Mouse (Mus musculus): ENCODE results near the gene Hk1.

Hk1 gene

GRCm38 (mm10) chr10:62320402-62320978 lies 59.2 kb downstream of the Hk1 start:
- DNase-seq (ENCODE audit: low spot score in 2 of 2): no peak

GRCm38 (mm10) chr10:62319154-62319553 lies 60.6 kb downstream of the Hk1 start:
- no peak for DNase-seq (ENCODE audit: low spot score in 2 of 2)

GRCm38 (mm10) chr10:62316467-62316866 lies 63.2 kb downstream of the Hk1 start:
- DNase-seq (ENCODE audit: low spot score in 2 of 2): no peak

DNA sequence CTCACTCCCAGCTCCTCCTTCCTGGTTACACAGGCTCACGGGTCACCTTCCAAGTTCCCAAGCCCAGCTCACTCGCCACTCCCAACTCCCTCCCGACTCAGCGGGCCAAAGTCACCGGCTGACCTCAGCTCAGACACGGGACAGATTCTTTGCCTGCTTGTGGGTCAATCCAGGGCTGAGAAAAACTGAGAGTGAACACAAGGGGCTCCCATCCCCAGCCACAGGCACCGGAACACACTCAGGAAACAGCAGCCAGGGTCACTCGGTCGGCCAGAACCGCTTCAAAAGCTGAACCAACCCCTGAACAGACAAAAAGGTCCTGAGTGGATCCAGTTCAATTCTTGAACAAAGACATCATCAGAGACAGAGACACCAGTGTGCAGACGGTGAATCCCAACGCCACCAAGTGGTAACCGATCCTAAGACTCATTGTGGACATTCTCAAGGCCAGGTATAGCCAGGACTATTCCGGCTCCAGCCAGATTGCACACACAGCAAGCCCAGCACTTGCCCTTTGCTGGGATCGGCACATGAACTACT lies 65.8 kb downstream of the Hk1 start:
- DNase-seq (ENCODE audit: low spot score in 2 of 2): no peak

DNA sequence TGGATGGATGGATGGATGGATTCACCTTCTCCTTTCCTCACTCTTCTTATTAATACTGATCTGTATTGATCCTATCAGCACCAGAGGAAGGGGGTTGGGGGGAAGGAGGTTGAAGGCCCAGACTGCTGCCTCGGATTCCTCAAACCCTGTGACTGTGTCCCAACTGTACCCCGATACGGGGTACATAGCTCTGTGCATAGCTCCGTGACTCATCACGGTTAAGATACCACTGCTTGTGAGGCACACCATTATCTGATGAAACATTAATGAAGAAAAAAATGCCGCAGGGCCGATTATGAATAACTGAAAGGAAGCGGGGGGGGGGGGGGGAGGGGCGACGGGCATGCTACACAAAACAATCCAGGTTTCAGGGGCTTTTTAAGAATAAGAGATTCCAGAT lies 66.6 kb downstream of the Hk1 start:
- no peak for DNase-seq (ENCODE audit: low spot score in 2 of 2)

DNA sequence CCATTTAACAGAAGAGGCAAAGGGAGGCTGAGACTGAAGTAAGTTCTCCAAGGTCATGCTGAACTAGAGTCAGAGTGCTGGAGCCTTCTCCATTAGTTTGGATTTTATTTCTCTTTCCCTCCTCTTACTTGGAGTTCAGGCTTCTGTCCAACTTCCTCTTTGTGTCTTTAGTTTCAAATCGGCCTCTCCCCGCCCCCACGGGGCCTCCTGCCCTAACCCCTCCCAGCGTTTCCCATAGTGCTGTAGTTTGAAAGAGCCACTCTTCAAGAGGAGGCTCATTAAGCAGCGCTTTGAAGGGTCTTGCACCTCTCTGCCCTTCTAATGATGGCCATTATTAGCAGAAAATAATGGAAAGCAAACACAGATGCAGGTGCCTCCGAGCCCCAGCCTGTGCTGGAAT lies 68.2 kb downstream of the Hk1 start:
- no peak for DNase-seq (ENCODE audit: low spot score in 2 of 2)

DNA sequence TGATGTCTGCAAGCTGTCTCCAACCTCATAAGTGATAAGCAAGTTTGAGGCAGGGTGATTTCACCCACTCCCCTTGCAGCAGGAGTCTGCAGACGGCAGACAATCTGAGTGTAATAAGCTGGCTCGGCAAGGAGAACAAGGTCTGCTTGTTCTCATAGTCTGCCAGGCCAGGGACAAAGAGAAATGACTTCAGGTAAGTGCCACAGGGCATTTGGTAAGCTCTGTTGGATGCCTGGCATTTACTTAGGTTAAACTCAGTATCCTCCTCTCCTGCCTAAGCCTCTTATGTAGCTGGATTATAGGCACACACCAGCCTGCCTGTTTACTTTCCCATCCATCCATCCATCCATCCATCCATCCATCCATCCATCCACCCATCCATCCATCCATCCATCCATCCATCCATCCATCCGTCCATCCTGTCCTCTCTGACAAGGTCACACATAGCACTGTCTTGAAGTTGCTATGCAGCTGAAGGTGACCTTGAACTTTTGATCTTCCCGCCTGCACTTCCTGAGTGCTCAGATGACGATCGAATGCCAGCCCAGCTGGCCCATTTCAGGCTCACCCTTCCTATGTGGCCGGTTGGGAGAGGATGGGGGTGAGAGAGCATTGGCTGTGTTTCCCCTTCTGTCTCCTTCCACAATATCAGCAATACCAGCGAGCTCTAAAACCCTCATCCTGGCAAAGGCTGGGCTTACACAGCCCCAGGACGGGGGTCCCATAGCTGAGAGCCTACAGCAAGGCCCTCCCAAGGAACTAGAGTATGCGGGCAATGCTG lies 69.3 kb downstream of the Hk1 start:
- no peak for DNase-seq (ENCODE audit: low spot score in 2 of 2)

- DNase-seq (ENCODE audit: low spot score in 2 of 2): no peak
Observed at GRCm38 (mm10) chr10:62309593-62309992, 70.1 kb downstream of the Hk1 start.

- no peak for DNase-seq (ENCODE audit: low spot score in 2 of 2)
Observed at GRCm38 (mm10) chr10:62308896-62309491, 70.7 kb downstream of the Hk1 start.

GRCm38 (mm10) chr10:62306483-62306882 lies 73.2 kb downstream of the Hk1 start:
- no peak for DNase-seq (ENCODE audit: low spot score in 2 of 2)

GRCm38 (mm10) chr10:62305090-62305489 lies 74.6 kb downstream of the Hk1 start:
- no peak for DNase-seq (ENCODE audit: low spot score in 2 of 2)

GRCm38 (mm10) chr10:62300006-62300827 lies 79.5 kb downstream of the Hk1 start:
- no peak for DNase-seq (ENCODE audit: low spot score in 2 of 2)

DNA sequence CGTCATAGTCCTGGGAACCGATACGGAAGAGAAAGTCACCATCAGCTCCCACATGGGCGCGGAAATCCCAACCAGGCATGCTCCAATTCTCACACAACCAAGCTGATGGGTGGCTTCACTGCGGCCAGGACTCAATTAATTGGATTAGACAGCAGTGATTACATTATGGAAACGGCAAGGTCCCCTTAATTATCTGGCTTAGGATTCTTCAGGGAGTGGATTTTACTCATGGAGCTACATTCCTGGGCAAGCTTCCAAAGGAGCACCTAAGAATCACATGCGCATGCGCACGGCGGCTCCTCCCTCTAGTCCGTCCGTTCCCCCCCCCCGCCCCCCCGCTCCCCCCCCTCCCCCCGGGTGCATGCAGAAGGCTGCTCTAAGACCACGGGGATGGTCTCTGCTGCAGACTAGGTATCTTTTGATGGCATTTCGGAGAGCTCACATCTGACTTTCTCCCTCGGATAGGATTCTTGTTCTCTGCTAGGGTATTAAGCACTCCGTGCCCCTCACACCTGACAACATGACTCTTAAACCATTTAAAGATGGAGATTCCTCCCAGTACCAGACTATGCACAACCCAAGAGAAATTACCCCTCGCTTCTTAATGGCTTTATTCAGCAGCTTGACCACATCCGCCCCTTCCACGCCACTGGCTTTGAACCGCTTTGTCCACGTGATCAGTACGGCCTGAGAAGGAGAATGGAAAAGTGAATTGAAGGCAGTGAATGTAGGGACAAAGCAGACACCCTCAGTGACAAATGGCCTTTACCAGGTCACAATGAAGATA lies 83.4 kb downstream of the Hk1 start:
- DNase-seq (ENCODE audit: low spot score in 2 of 2): no peak

- DNase-seq (ENCODE audit: low spot score in 2 of 2): no peak
Observed at GRCm38 (mm10) chr10:62294112-62294511, 85.6 kb downstream of the Hk1 start.

- no peak for DNase-seq (ENCODE audit: low spot score in 2 of 2)
Observed at GRCm38 (mm10) chr10:62287460-62288124, 92.1 kb downstream of the Hk1 start.

- no peak for DNase-seq (ENCODE audit: low spot score in 2 of 2)
Observed at GRCm38 (mm10) chr10:62283206-62283792, 96.4 kb downstream of the Hk1 start.

- DNase-seq (ENCODE audit: low spot score in 2 of 2): no peak
Observed at GRCm38 (mm10) chr10:62282782-62283181, 96.9 kb downstream of the Hk1 start.

GRCm38 (mm10) chr10:62279671-62280070 lies 100.0 kb downstream of the Hk1 start:
- no peak for DNase-seq (ENCODE audit: low spot score in 2 of 2)

- no peak for DNase-seq (ENCODE audit: low spot score in 2 of 2)
Observed at GRCm38 (mm10) chr10:62279066-62279465, 100.6 kb downstream of the Hk1 start.
